Mouse (Mus musculus): ENCODE results near the gene Dbx1.

Dbx1 gene

DNA sequence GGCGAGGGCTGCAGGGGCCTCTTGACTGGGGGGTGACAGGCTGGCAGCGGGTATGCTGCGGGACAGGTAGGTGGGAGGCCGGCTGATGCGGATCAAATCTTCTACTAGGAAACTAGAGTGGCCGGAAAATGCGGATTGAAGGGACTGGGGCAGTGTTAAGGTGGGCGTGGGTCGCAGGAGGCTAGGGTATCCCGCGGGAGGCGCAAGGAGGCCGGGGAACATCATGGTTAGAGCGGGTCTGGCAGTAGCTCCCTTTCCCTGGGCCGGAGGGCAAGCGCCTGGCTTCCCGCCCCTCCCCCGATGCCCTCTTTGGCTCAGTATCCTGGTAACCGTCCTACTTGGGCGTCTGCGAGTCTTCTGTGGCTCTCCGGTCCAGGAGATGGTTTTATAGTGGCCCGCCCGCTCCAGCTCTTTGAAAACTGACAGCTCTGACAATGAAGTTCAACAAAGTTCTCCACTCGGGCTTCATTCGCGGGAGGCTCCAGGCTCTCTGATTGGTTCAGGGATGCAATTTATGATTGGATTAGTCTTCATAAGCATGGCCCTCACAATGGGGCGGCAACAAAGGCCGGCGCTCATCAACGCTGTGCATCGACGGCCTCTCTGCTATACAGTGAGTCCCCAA is at the start of gene Dbx1:
Gene Dbx1, minus strand, starts transcription at position 359 of the 625 bp plus-strand sequence.
- no peak for DNase-seq (ENCODE audit: low spot score in 2 of 2)

DNA sequence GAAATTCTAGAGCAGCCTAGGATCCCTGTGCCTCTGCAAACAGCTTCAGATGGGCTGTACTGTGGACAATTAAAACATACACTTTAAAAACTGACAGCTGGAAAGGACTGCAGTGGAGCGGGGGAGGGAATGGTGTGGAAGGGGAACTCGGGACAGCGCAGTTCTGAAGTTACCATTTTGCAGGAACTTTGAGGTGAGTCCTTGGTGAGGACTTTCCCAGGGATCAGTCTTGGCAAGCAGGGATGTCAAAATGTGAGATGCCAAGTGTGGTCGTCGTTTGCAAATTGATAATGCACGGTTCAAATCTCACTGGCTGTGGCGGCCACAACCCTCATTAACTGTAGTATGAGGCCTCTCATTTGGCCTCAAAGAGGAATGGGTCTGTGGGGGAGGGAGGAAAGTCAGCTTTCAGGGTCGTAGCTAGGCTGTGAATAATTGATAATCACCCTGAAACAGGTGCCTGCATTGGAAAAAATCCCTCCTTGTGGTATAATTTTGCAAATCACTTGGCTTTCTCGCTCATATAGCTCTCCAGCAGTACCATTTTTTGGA is 42.3 kb upstream of the Dbx1 start:
- DNase-seq (ENCODE audit: low spot score in 2 of 2): no peak

DNA sequence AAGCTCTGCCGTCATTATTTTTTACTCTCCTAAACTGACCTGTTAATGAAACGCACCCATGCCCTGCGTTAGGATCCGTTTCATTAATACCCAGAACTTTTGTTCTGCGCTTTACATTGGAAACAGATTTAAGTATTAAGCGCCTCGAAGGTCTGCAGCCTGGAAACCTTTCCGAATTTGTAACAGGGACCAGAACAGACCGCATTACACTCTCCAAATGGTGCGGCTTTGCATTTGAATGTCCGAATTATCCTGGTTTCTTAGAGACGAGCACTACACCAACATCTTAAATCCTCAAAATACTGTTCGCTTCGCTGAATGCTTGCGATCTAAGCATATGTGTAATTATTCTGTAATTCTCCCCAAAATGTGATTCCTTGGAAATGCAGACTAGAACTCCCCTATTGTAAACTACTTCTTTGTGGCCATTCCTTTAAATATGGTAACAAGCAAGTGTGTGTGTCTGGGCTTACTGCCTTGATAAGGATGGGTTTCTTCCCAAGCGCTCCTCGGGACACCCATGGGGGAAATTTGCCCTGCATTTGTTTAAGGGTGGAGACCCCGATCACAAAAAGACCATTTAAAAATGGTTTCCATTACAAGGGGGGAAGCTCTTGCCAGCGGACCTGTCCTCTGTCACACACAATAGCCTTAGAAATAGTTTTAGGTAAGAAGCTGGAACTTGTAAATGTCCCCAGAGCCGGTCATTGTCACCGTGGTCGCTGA is 41.6 kb upstream of the Dbx1 start:
- DNase-seq (ENCODE audit: low spot score in 2 of 2): no peak

DNA sequence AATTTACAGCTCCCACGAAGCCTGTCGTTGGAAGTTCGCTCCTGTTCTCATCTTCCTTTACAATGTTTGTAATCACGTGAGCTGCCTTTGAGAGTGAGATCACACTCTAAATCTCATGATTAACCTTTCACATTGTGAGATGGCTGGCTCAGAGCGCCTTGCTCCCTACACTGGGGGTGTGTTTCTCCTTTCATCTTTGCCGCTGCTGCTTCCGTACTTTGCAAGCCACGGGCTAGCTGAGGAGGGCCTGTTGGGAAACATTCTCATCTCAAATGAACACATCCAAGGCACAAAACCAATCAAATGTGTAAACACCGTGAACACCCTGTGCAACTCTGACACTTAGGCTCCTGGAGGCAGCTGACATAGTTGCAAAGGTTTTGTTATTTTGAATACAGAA is 40.5 kb upstream of the Dbx1 start:
- DNase-seq (ENCODE audit: low spot score in 2 of 2): no peak

DNA sequence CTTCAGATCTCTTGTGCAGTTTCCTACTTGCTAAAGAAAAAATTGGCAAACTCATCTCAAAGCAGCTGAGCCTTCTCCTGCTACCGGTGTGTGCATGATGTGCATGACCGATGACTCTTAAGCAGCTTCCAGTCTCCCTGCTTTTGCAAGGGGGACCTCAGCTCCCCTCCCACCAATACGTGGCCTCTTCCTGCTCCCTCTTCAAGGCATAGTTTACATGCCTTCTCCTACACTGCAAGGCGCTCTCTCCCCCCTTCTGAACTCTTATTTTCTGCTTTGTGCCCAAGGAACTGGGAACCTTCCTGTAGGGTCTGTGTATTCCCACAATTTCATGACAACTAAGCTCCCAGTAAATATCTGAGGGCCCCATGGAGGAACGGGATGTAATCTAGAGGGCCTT is 40.0 kb upstream of the Dbx1 start:
- DNase-seq (ENCODE audit: low spot score in 2 of 2): no peak

DNA sequence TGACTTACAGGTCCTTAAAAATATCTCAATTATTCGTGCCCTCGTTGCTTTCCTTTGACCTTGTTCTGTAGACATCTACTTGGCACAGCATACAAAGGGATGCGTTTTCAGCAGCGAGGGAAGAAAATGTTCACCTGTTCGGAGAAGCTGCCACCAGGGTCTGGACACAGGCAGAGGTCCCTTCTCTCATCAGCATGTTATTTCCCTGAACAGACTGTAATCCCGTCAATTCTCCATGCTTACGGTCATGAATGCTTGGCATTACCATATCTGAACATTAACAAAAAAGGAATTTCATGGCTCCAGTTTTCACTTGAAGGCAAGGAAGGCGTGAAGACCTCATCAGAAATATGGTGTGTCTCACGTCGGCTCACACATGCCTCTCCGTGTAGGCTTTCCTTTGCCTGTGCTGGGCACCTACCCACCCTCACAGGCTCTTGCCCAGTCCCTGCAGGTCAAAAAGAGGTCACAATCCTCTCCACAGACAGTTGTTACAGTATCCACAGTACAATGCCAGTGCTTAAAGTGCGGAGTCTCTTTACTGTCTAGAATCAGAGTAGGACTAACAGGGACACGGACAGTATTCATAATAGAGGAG is 31.7 kb upstream of the Dbx1 start:
- DNase-seq (ENCODE audit: low spot score in 2 of 2): no peak

DNA sequence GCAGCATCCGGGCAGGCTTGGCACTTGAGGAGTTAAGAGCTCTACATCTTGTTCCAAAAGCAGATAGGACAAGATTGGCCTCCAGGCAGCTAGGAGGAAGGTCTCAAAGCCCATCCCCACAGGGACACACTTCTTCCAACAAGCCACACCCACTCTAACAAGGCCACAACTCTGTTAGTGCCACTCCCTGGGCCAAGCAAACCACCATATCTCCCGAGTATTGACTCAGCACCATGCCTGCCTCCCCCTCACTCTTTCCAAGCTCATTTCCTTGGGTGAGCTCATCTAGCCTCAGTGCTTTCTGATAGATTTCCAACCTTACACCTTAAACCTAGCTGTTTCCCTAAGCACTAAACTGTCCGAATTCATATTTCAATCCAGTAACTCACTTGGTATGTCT is 26.9 kb upstream of the Dbx1 start:
- DNase-seq (ENCODE audit: low spot score in 2 of 2): no peak

DNA sequence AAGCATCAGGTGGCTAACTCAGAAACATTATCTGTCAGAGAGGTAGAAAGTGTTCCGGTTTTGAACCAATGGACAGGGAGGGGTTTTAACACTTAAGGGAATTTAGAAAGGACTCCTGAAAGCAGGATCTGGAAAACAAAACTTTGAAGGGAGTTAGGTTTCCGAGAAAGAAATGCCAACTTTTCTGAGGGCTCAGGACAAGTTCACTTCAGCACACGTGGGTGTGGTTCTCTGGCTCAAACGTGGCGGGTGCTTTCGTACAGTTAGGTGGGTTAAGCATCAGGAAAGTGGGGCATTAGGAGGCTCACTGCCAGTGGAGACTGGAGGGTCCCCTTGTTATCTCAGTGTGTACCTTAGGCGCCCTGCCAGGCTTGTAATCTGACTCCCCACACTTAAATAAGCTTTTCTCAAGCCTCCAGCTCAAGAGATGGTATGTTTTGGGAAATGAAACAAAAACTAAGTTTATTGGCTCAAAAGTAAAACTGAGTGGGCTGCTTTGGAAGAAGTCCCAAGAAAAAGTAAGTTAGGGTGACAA is 25.9 kb upstream of the Dbx1 start:
- DNase-seq (ENCODE audit: low spot score in 2 of 2): no peak

DNA sequence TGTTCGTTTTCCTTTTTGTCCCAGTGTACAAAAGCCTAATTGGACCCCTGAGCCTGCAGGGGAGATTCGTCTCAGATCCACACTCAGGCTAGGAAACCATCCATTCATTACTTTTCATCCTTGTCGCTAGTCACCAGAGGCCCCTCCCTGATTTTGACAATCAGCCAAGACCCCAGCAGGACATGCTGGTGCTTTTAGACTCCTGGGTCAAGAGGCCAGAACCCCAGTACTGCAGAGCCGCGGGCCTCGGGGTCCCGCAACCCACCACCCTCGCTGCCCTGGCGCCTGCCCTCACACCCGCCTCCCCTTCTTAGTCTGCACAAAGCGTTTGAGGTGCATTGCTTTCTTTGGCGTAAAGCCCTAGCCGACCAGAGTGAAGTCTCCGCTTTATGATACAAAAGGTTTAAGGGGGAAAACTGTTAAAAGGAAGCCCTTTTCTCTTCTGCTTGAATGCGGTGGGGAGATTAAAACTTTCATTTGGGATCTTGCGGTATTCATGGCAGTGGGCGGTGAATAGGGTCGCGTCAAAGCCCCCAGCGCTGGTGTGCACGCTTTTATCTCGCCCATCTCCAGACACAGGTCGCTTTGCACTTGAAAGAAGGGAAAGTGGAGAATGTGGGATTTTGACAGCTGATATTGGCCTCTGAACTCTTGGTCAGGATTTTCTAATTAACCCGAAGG is 25.3 kb upstream of the Dbx1 start:
- DNase-seq (ENCODE audit: low spot score in 2 of 2): no peak

DNA sequence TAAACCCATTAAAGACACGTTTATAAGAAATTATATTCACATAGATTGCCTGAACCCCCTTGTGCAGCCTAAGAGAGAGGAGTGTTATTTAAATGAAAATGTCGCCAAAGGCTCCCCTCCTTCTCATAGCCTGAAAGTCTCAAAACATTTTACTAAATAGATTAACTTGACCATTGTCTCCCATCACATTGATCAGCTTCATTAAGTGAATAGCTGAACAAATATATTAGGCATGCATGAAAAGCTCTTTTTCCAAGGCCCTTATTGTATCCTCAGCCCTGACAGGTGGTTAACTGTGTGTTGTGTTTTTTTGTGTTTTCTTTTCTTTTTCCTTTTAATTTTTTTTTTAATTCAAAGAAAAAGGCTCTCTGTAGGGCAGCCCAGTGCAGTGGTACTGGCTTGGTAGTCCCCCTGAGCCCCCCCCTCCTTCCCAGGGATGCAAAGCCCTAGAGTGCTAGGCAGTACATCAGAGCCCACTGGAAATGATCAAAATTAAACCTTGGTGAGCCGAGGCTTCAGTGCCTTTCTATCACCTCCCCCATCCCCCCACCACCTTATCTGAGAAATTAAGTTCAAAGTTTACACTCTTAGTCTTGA is 4.2 kb upstream of the Dbx1 start:
- no peak for DNase-seq (ENCODE audit: low spot score in 2 of 2)

DNA sequence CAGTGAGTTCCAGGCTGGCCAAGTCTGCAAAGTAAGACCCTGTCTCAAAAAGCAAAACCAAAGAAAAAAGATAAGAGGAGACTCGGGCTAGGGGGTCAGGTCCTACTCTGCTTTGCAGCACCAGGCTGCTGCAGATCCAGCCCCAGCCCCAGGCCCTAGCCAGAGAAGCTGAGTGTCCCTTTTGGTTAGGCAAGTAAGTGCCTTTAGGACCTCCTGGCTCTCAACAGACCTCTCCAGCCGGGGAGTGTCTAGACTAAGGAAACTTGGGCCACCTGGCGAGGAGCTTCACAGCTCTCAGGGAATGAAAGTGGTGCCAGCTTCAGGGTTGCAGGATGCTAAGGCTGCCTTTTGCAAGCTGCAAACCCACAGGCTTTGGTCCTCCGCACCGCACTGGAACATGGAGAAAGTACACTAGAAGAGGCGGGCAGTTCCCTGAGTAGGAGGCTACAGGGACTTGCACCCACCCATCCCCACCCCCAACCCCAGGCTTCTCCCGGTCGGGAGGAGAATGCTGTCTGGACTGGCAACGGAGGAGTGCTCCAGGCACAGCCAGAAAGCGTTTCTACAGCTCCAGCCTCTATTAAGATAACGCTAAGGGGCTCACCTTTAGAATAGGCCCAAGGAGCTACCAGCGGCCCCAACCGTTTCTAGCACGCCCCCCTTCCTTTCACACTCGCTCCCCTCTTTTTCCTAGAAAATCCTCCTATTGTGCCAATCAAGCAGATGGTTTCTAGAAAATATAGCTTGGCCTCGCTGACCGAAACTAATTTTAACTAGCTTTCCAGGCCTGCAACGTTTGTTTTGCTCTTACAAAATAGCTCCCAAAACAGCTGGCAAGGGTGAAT is 3.4 kb upstream of the Dbx1 start:
- no peak for DNase-seq (ENCODE audit: low spot score in 2 of 2)

DNA sequence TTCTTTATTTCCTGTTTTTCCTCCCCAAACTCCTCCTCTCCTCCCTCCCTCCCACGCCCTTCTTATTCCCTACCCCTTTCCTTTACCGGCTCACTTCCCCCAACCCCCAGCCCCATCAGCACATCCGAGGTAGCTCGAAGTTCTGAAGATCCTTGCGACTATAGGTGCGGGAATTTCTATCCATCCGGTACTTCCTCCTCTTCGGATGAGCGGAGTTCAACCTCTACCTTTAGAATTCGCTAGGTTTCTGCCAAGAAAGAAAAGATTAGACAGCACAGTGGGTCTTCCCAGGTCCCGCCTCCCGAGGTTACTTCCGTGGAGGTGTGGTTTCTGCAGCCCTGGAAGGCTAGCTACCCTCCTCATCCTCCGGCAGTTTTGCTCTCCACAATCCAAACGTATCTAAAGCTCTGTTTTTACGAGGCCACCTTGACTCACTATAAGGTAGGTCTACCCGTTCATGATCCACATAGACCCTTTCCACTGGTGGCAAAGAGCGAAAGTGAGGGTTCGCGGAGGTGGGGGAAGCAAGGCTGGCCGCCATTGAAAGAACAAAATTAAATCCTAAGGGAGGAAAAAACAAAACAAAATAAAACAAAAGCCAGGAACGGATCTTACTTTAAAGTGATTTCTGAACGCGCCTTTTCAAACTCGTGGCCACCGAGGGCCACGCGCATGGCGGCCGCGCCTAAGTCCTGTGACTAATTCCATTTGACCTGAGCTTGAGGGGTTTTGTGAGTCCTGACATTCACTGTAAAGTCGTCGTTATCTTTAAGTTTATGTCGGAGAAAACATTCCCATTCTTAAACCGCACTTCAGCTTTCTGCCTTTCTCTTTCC is 2.5 kb upstream of the Dbx1 start:
- DNase-seq (ENCODE audit: low spot score in 2 of 2): no peak

DNA sequence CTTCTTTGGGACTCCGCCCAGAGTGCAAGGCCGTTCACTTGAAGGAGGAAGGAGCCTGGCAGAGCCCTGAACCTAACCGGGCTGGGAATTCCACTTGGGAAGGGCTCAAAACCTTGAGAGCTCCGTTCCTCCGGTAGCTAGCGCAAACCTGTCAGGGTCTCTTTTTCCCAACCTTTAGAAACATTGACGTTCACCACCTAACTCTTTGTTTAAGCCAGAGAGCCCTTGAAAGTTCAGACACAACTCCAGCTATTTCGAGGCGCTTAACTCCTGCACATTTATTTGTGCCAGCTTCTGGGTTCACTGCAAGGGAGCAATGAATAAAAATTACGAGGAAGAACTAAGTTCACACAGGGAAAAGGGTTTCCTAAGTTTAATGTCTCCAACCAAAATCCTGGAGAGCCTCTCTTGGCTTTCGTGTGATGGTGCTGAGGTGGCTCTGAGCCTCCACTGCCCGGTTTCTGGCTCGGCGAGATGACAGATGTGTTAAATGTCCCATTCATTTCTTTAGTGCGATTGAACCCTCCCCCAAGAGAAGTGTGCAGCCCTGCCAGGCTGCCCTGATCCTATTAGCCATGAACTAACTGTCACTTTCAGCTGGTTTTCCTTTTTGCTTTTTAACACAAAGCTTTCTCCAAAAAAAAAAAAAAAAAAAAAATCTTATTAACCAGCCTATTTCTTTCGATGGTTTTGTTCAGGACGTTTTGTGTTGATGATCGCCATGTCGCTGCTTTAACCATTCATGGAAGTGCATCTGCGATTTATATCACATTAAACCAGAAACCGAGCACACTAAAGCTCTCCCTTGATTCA is 1.4 kb upstream of the Dbx1 start:
- DNase-seq (ENCODE audit: low spot score in 2 of 2): no peak

DNA sequence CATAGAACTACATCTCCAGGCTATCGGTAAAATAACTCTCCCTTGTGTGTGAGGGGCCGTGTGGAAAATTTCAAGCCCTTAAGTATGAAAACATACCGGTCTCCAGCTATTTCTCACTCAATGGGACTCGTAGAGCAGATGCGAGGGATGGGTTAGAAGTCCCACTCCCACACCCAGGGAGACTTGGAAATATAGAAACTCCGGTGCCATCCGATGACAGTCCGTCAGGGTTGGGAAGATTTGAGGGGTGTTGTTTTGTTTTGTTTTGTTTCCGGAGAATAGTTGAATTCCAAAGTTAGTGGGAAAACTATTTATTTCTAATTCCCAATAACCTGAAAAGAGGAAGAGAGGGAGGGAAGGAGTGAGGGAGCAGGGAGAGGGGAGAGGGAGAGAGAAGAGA is 632 bp upstream of the Dbx1 start:
- DNase-seq (ENCODE audit: low spot score in 2 of 2): no peak

DNA sequence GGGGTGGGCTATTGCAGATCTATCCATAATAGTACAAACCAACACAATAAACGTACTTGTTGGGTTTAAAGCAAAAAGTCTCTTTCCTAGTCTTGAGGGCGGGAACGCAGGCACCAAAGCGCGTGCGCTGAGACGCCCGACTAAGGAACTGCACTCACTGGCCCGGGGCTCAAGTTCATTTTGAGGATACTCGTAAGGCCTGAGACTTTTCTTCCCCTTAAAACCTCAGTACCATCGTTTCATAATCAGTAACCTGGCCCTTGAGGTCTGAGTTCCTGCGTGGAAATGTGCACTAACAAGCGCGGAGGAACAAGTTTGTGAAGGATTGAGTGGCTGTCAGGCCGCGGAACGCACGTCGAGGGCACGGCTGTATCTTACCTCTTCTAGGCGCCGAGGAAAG is 678 bp downstream of the Dbx1 start:
- no peak for DNase-seq (ENCODE audit: low spot score in 2 of 2)

DNA sequence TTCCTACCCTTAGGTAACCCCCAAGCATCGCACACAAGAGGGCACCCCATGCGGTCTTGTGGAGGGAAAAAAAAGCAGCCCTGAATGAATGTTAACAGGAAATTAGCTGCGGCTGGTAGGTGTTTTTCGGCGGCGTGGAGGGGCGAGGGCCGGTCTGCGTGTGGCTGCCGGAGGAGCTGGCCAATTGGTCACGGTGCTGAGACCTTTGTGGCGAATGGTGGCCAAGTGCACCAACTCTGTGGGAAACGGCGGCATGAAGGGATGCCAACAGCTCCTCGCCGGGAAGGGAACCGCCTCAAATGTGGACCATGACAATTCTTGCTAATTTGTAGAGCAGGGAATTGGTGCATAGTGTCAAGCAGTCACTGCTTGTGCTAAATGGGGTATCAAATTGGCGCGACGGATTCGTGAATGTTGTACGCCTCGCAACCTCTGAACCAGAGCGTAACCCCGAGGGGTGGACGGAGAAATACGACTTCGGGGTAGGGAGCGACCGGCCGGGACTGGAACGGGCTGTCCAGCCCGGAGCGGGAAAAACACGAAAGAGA is 1.5 kb downstream of the Dbx1 start:
- peak; percentile 39 to 42 for DNase-seq (ENCODE audit: low spot score in 2 of 2)

DNA sequence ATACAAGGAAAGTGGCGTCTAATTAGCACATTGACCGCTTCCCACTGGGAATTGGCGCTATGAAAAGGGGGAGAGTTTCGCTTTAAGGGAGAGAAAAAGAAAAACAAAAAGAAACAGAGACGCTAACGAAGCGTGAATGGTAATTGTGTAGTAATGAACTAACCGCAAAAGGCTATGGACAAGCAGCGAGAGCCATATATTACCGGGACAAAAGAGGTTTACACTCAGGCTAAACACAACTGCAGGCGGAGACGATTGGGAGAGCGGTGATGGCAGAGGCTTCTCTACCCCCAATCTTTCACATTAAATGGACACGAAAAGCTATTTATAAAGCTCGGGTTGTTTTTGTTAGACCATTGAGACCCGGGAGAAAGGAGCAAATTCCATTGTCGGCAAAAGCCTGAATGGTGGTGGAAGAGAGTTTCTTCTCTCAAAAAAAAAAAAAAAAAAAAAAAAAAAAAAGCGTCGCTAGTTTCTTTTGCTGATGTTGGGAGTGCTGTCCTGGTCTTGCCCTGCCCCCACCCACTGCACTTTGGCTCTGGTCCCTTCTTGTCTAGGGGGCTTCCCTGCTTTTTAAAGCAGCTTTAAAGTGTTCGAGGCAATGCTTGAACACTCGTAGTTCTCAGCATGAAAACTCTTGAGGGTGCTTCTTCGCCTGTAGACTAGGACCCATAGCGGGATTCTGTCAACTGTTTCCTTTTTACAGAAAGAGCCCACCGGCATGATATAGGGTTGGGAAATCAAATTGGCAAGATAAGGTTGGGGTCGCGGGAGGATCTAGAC is 2.2 kb downstream of the Dbx1 start:
- DNase-seq (ENCODE audit: low spot score in 2 of 2): no peak

DNA sequence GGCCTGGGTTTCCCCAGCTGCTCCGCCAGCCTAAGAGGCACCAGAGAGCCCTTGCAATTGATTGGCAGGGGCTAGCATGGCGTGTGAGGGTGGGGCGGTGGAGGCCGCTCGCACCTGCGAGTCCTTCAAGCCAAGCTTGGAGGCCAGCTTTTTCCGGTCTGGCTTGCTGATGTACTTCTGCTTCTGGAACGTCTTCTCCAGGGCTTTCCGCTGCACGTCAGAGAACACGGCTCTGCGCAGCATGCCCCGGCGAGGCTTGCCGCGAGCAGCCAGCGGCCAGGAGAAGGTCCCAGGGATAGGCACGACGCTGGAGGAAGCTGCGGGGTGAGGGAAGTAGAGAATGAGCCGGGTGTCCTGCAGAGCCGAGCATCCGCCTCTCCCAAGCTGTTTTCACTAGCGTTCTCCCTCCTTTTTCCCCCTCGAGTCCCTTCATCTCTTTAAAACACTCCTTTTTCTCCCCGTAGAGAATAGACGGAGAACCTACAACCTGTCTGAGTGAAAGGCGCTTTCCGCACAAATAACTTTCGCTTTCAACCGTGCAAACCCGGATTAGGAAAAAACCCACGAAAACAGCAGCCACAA is 3.2 kb downstream of the Dbx1 start:
- peak; percentile 43 to 47 for DNase-seq (ENCODE audit: low spot score in 2 of 2)

Measured in natural killer cell, adult 2 months (primary cell).